Mouse (Mus musculus) inflammation-experienced regulatory T-cells (primary cell): Measurements from ENCODE around the gene Gm14409. TPM values are rescaled to one million over a fixed set of nuclear protein-coding genes. Genes with fewer than 3 reads are reported as not detected.

ENCODE experiments used
- polyA plus RNA-seq, 2 experiments: library from polyadenylated mRNA; unstranded; fragments of 100-300 nt; shearing (Covaris generic); gene quantifications; one replicate each; pipeline ENCODE4 v1.2.1; 2017

The Gm14409 gene
- not detected for polyA plus RNA-seq

GRCm38 (mm10) chr2:177266936-177267335 is at the start of gene Gm14409:
Gm14409 (minus strand) TSS chr2:177267036.

Other genes with a start within 250 kb of the Gm14409 start
- gene Gm14401, start 192.7 kb downstream of the Gm14409 start, polyA plus RNA-seq: under 1 TPM in 1 of 2 experiments, not detected in 1; 0.61 TPM
- 1 to 10 TPM; 4.5 to 7.8 TPM for gene Gm14410, start 60.6 kb downstream of the Gm14409 start, polyA plus RNA-seq
- not detected for gene Gm14412, start 57.3 kb upstream of the Gm14409 start, polyA plus RNA-seq
- 1 to 10 TPM in 1 of 2 experiments, under 1 TPM in 1; 0.69 to 2.0 TPM for gene Gm14418, start 131.3 kb upstream of the Gm14409 start, polyA plus RNA-seq
- gene Zfp970, start 197.7 kb upstream of the Gm14409 start, polyA plus RNA-seq: 1 to 10 TPM; 5.9 to 9.4 TPM
- under 1 TPM in 1 of 2 experiments, not detected in 1; 0.24 TPM for gene Gm14403, start 231.2 kb upstream of the Gm14409 start, polyA plus RNA-seq